Mouse (Mus musculus): ENCODE data around the gene Fignl1. TPM values are rescaled to one million over a fixed set of nuclear protein-coding genes. Genes with fewer than 3 reads are reported as not detected.

Fignl1 gene
- polyA plus RNA-seq, 1 experiment from 2014 or later: 61.7 TPM

DNA sequence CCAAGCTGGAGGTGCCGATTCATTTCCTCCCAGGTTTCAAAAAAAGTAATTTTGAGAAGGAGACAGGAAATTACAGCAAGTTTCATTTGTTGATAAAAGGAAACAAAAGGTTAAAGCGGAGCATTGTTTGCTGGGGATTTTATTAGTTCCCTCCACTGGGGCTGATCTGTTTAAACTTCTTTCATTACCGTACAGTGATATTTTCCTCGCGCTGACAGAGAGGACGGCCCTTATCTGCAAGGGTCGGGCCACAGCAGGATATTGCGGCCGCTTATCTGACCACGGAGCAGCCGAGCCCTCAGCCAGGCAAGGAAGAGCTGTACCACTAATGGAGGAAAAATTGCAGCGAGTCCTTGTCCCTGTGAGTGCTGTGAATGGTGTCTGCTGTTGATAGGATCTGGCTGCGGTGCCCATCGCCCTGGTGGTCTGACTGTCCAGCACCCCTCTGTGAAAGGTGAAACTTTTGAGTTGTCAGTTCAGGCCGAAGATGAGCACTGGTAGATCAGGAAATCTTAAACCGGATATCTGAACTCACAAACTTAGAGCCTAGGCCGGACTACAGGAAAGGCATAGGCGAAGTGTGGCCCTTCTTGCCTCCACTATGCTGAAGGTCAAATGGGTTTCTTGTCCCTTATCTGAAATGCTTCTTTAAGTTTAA, 28.1 kb upstream of the Fignl1 start:
- Histone ChIP-seq H3K27me3 (replicated peaks; ENCODE audit: control insufficient read depth, insufficient read depth, low read length) (no peaks in the 10 kb centered on the region), H3K36me3 (ENCODE audit: control insufficient read depth, insufficient read depth, low read length) (no peaks in the 10 kb centered on the region), H3K9ac (ENCODE audit: low read length) (peak overlapping the region; percentile 37; the same call in 1 of the 2 replicates), H3K4me1 (replicated peaks; ENCODE audit: control insufficient read depth, insufficient read depth, low read length) (peaks cover 44% of the 10 kb centered on the region), H3K27ac (ENCODE audit: low read depth) (peak overlapping the region; percentile 69), H3K9me3 (ENCODE audit: control insufficient read depth, low read length) (no peaks in the 10 kb centered on the region), H3K4me3 (ENCODE audit: low read depth, low read length) (no peak overlapping the region), H3K4me2 (ENCODE audit: low read length) (peak overlapping the region; percentile 36)
- 23% methylated on average over 18 of the region's 18 CpGs for WGBS
- DNase-seq (ENCODE audit: low spot score): peak; percentile 63
- ATAC-seq (replicated peaks; ENCODE audit: low FRiP score, low TSS enrichment, low read depth): peak; percentile 30; the same call in 1 of the 2 replicates

GRCm38 (mm10) chr11:11836262-11836661, 27.5 kb upstream of the Fignl1 start:
- Histone ChIP-seq H3K9ac (ENCODE audit: low read length) (no peak overlapping the region), H3K36me3 (ENCODE audit: control insufficient read depth, insufficient read depth, low read length) (no peaks in the 10 kb centered on the region), H3K4me2 (ENCODE audit: low read length) (peak overlapping the region; percentile 36; the same call in 1 of the 2 replicates), H3K4me1 (replicated peaks; ENCODE audit: control insufficient read depth, insufficient read depth, low read length) (peaks cover 49% of the 10 kb centered on the region), H3K27ac (ENCODE audit: low read depth) (peak overlapping the region; percentile 69), H3K9me3 (ENCODE audit: control insufficient read depth, low read length) (no peaks in the 10 kb centered on the region), H3K4me3 (ENCODE audit: low read depth, low read length) (no peak overlapping the region), H3K27me3 (replicated peaks; ENCODE audit: control insufficient read depth, insufficient read depth, low read length) (no peaks in the 10 kb centered on the region)
- DNase-seq (ENCODE audit: low spot score): peak; percentile 63
- WGBS: 57% methylated on average over 8 of the region's 8 CpGs
- ATAC-seq (replicated peaks; ENCODE audit: low FRiP score, low TSS enrichment, low read depth): no peak

DNA sequence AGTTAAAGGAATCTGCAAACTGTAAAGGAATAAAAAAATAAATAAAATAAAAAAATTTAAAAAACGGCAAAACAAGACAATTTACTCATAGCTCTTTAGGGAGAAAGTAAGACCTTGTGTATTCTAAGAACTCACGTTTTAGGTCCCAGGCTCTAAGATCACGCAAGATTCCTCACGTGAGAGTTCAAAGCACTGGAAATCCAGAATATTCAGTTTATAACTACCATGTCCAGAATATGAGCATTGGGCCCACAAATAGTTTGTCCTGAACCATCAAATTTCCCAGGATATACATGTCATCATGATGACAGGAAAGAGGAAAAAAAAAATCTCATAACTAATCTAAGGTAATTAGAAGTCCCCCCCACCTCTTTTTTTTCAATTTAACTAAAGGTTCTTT, 27.0 kb upstream of the Fignl1 start:
- no peaks in the 10 kb centered on the region for H3K27me3 ChIP-seq (replicated peaks; ENCODE audit: control insufficient read depth, insufficient read depth, low read length)
- no peaks in the 10 kb centered on the region for H3K9me3 ChIP-seq (ENCODE audit: control insufficient read depth, low read length)

GRCm38 (mm10) chr11:11835361-11835760, 26.6 kb upstream of the Fignl1 start:
- no peak overlapping the region for H3K4me2 ChIP-seq (ENCODE audit: low read length)
- H3K4me3 ChIP-seq (ENCODE audit: low read depth, low read length): no peak overlapping the region
- 36% methylated on average over 6 of the region's 6 CpGs for WGBS
- ATAC-seq (replicated peaks; ENCODE audit: low FRiP score, low TSS enrichment, low read depth) (no peak), DNase-seq (ENCODE audit: low spot score) (peak; percentile 51)
- no peaks in the 10 kb centered on the region for H3K9me3 ChIP-seq (ENCODE audit: control insufficient read depth, low read length)
- H3K27ac ChIP-seq (ENCODE audit: low read depth): peak overlapping the region; percentile 38; the same call in 1 of the 2 replicates
- no peaks in the 10 kb centered on the region for H3K36me3 ChIP-seq (ENCODE audit: control insufficient read depth, insufficient read depth, low read length)
- peaks cover 58% of the 10 kb centered on the region for H3K4me1 ChIP-seq (replicated peaks; ENCODE audit: control insufficient read depth, insufficient read depth, low read length)
- no peak overlapping the region for H3K9ac ChIP-seq (ENCODE audit: low read length)
- no peaks in the 10 kb centered on the region for H3K27me3 ChIP-seq (replicated peaks; ENCODE audit: control insufficient read depth, insufficient read depth, low read length)

More for the DNA sequence above, 27.0 kb upstream of the Fignl1 start:
- Histone ChIP-seq H3K9ac (ENCODE audit: low read length) (no peak overlapping the region), H3K36me3 (ENCODE audit: control insufficient read depth, insufficient read depth, low read length) (no peaks in the 10 kb centered on the region), H3K27ac (ENCODE audit: low read depth) (peak overlapping the region; percentile 69; the same call in 1 of the 2 replicates), H3K4me2 (ENCODE audit: low read length) (no peak overlapping the region), H3K4me3 (ENCODE audit: low read depth, low read length) (no peak overlapping the region), H3K4me1 (replicated peaks; ENCODE audit: control insufficient read depth, insufficient read depth, low read length) (peaks cover 53% of the 10 kb centered on the region)
- WGBS: 78% methylated on average over 4 of the region's 4 CpGs
- DNase-seq (ENCODE audit: low spot score) (no peak), ATAC-seq (replicated peaks; ENCODE audit: low FRiP score, low TSS enrichment, low read depth) (no peak)

- 37% methylated on average over 8 of the region's 8 CpGs for WGBS
- no peaks in the 10 kb centered on the region for H3K9me3 ChIP-seq (ENCODE audit: control insufficient read depth, low read length)
- no peaks in the 10 kb centered on the region for H3K36me3 ChIP-seq (ENCODE audit: control insufficient read depth, insufficient read depth, low read length)
- peaks cover 76% of the 10 kb centered on the region for H3K4me1 ChIP-seq (replicated peaks; ENCODE audit: control insufficient read depth, insufficient read depth, low read length)
- H3K4me2 ChIP-seq (ENCODE audit: low read length): no peak overlapping the region
- DNase-seq (ENCODE audit: low spot score) (no peak), ATAC-seq (replicated peaks; ENCODE audit: low FRiP score, low TSS enrichment, low read depth) (no peak)
- H3K9ac ChIP-seq (ENCODE audit: low read length): no peak overlapping the region
- H3K27me3 ChIP-seq (replicated peaks; ENCODE audit: control insufficient read depth, insufficient read depth, low read length): no peaks in the 10 kb centered on the region
- H3K4me3 ChIP-seq (ENCODE audit: low read depth, low read length): no peak overlapping the region
- peak overlapping the region; percentile 93 for H3K27ac ChIP-seq (ENCODE audit: low read depth)
Measured at GRCm38 (mm10) chr11:11833100-11833499, 24.3 kb upstream of the Fignl1 start.

GRCm38 (mm10) chr11:11832755-11833084, 24.0 kb upstream of the Fignl1 start:
- DNase-seq (ENCODE audit: low spot score): no peak
- peaks cover 73% of the 10 kb centered on the region for H3K4me1 ChIP-seq (replicated peaks; ENCODE audit: control insufficient read depth, insufficient read depth, low read length)
- WGBS: 34% methylated on average over 6 of the region's 6 CpGs
- no peaks in the 10 kb centered on the region for H3K9me3 ChIP-seq (ENCODE audit: control insufficient read depth, low read length)
- no peak overlapping the region for H3K4me2 ChIP-seq (ENCODE audit: low read length)
- H3K4me3 ChIP-seq (ENCODE audit: low read depth, low read length): no peak overlapping the region
- no peak overlapping the region; the same call in 1 of the 2 replicates for H3K9ac ChIP-seq (ENCODE audit: low read length)
- H3K27me3 ChIP-seq (replicated peaks; ENCODE audit: control insufficient read depth, insufficient read depth, low read length): no peaks in the 10 kb centered on the region
- H3K36me3 ChIP-seq (ENCODE audit: control insufficient read depth, insufficient read depth, low read length): no peaks in the 10 kb centered on the region
- ATAC-seq (replicated peaks; ENCODE audit: low FRiP score, low TSS enrichment, low read depth): no peak
- H3K27ac ChIP-seq (ENCODE audit: low read depth): peak overlapping the region; percentile 93

DNA sequence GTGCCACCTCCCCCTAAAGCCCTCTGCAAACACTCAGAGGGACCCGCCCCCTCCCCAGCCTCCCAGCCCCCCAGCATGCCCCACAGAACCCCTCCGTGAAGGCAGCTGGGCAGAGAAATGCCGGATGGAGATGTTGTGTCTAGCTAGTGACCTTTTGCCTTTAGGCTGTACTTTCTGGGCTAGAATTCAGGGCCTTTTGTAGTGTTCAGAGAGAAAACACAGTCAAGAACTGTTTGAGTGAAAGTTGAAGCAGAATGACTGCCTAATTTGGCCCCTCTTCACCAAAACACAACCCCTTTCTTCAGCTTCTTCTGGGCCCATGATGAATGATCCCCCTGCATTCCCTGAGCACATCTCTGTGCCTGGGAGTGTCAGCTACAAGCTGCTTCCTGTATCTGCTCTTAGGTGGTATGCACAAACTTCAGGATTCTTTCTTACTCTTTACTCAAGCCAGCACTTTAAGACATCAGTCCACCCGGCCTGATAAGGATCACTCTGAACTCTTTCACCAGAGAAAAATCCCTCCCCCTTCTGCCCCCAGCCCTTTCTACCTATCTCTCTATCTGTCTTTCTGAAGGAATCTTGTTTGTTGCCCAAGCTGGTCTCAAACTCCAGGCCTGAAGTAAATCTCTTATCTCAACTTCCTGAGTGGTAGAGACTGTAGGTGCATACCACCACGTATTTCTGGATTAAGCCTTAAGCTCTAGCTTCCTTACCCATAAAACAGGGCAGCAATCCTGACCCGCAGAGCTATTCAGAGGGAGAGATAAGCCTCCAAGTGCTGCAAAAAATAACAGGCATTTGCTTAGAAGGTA, 23.4 kb upstream of the Fignl1 start:
- Histone ChIP-seq H3K27ac (ENCODE audit: low read depth) (peak overlapping the region; percentile 93), H3K9ac (ENCODE audit: low read length) (peak overlapping the region; percentile 17), H3K27me3 (replicated peaks; ENCODE audit: control insufficient read depth, insufficient read depth, low read length) (no peaks in the 10 kb centered on the region), H3K4me1 (replicated peaks; ENCODE audit: control insufficient read depth, insufficient read depth, low read length) (peaks cover 68% of the 10 kb centered on the region), H3K36me3 (ENCODE audit: control insufficient read depth, insufficient read depth, low read length) (no peaks in the 10 kb centered on the region), H3K4me3 (ENCODE audit: low read depth, low read length) (no peak overlapping the region), H3K9me3 (ENCODE audit: control insufficient read depth, low read length) (no peaks in the 10 kb centered on the region), H3K4me2 (ENCODE audit: low read length) (peak overlapping the region; percentile 15; the same call in 1 of the 2 replicates)
- WGBS: 7% methylated on average over 6 of the region's 6 CpGs
- no peak for DNase-seq (ENCODE audit: low spot score)
- no peak for ATAC-seq (replicated peaks; ENCODE audit: low FRiP score, low TSS enrichment, low read depth)

- H3K27ac ChIP-seq (ENCODE audit: low read depth): peak overlapping the region; percentile 93
- DNase-seq (ENCODE audit: low spot score) (no peak), ATAC-seq (replicated peaks; ENCODE audit: low FRiP score, low TSS enrichment, low read depth) (no peak)
- WGBS: 7% methylated on average over 6 of the region's 6 CpGs
- H3K4me2 ChIP-seq (ENCODE audit: low read length): peak overlapping the region; percentile 15; the same call in 1 of the 2 replicates
- H3K9me3 ChIP-seq (ENCODE audit: control insufficient read depth, low read length): no peaks in the 10 kb centered on the region
- H3K27me3 ChIP-seq (replicated peaks; ENCODE audit: control insufficient read depth, insufficient read depth, low read length): no peaks in the 10 kb centered on the region
- peaks cover 64% of the 10 kb centered on the region for H3K4me1 ChIP-seq (replicated peaks; ENCODE audit: control insufficient read depth, insufficient read depth, low read length)
- peak overlapping the region; percentile 17; the same call in 1 of the 2 replicates for H3K9ac ChIP-seq (ENCODE audit: low read length)
- H3K4me3 ChIP-seq (ENCODE audit: low read depth, low read length): no peak overlapping the region
- H3K36me3 ChIP-seq (ENCODE audit: control insufficient read depth, insufficient read depth, low read length): no peaks in the 10 kb centered on the region
Measured at GRCm38 (mm10) chr11:11831526-11831925, 22.8 kb upstream of the Fignl1 start.

All from intestine, embryonic 14.5 days (tissue).